Mouse (Mus musculus) myocyte (in vitro differentiated cells): ENCODE results near the gene Orc4. TPM values are rescaled to one million over a fixed set of nuclear protein-coding genes. Genes with fewer than 3 reads are reported as not detected.

Experiments
- polyA plus RNA-seq: library from polyadenylated mRNA; unstranded; fragments of >200 nt; fragmentation: generic; extraction: Trizol; gene quantifications from one replicate; pipeline ENCODE4 v1.2.1, GENCODE M21; 2012; ENCODE audit warnings: missing spikeins

The Orc4 gene
- polyA plus RNA-seq, 1 experiment: 20.4 TPM

Other genes with a start within 250 kb of the Orc4 start
- gene Acvr2a, start 136.2 kb downstream of the Orc4 start, polyA plus RNA-seq: 4.1 TPM
- gene Mbd5, start 769 bp downstream of the Orc4 start, polyA plus RNA-seq: 5.0 TPM